Mouse (Mus musculus): ENCODE results near the gene Oaz3. TPM values are rescaled to one million over a fixed set of nuclear protein-coding genes. Genes with fewer than 3 reads are reported as not detected.

Oaz3 gene
- polyA plus RNA-seq, 1 experiment from 2014 or later, result 0.51 TPM

- Histone ChIP-seq H3K27me3 (ENCODE audit: low read depth, poor library complexity, severe bottlenecking) (peaks cover 18% of the 10 kb centered on the region), H3K36me3 (no peaks in the 10 kb centered on the region), H3K4me1 (no peaks in the 10 kb centered on the region), H3K9me3 (replicated peaks) (no peaks in the 10 kb centered on the region), H3K27ac (no peak overlapping the region), H3K4me3 (no peak overlapping the region)
- no peak for DNase-seq (ENCODE audit: low spot score)
- WGBS, result 78% methylated on average over 4 of the region's 4 CpGs
Measured at GRCm38 (mm10) chr3:94393049-94393448, 50.7 kb downstream of the Oaz3 start.

GRCm38 (mm10) chr3:94392128-94392527, 51.6 kb downstream of the Oaz3 start:
- peaks cover 9% of the 10 kb centered on the region for H3K27me3 ChIP-seq (ENCODE audit: low read depth, poor library complexity, severe bottlenecking)

GRCm38 (mm10) chr3:94391001-94391400, 52.7 kb downstream of the Oaz3 start:
- Histone ChIP-seq H3K9me3 (replicated peaks) (no peaks in the 10 kb centered on the region), H3K4me1 (no peaks in the 10 kb centered on the region), H3K27ac (no peak overlapping the region), H3K36me3 (no peaks in the 10 kb centered on the region), H3K27me3 (ENCODE audit: low read depth, poor library complexity, severe bottlenecking) (no peaks in the 10 kb centered on the region), H3K4me3 (no peak overlapping the region)
- 80% methylated on average over 5 of the region's 5 CpGs for WGBS
- no peak for DNase-seq (ENCODE audit: low spot score)

More at GRCm38 (mm10) chr3:94392128-94392527, 51.6 kb downstream of the Oaz3 start:
- H3K9me3 ChIP-seq (replicated peaks), result no peaks in the 10 kb centered on the region
- no peaks in the 10 kb centered on the region for H3K36me3 ChIP-seq
- WGBS, result 80% methylated on average over 2 of the region's 2 CpGs
- no peaks in the 10 kb centered on the region for H3K4me1 ChIP-seq
- no peak for DNase-seq (ENCODE audit: low spot score)
- H3K27ac ChIP-seq, result no peak overlapping the region
- H3K4me3 ChIP-seq, result no peak overlapping the region

GRCm38 (mm10) chr3:94389420-94389819, 54.3 kb downstream of the Oaz3 start:
- no peak for DNase-seq (ENCODE audit: low spot score)
- no peaks in the 10 kb centered on the region for H3K27me3 ChIP-seq (ENCODE audit: low read depth, poor library complexity, severe bottlenecking)
- H3K4me1 ChIP-seq, result no peaks in the 10 kb centered on the region
- H3K27ac ChIP-seq, result no peak overlapping the region
- no peaks in the 10 kb centered on the region for H3K36me3 ChIP-seq
- WGBS, result 95% methylated on average over 16 of the region's 16 CpGs
- no peak overlapping the region for H3K4me3 ChIP-seq
- no peaks in the 10 kb centered on the region for H3K9me3 ChIP-seq (replicated peaks)

GRCm38 (mm10) chr3:94388047-94388446, 55.7 kb downstream of the Oaz3 start:
- WGBS, result 85% methylated on average over 5 of the region's 5 CpGs
- no peaks in the 10 kb centered on the region for H3K9me3 ChIP-seq (replicated peaks)

GRCm38 (mm10) chr3:94387391-94387790, 56.3 kb downstream of the Oaz3 start:
- H3K4me1 ChIP-seq, result no peaks in the 10 kb centered on the region
- H3K27me3 ChIP-seq (ENCODE audit: low read depth, poor library complexity, severe bottlenecking), result no peaks in the 10 kb centered on the region
- no peak overlapping the region for H3K4me3 ChIP-seq
- DNase-seq (ENCODE audit: low spot score), result no peak
- WGBS, result 91% methylated on average over 10 of the region's 10 CpGs
- no peaks in the 10 kb centered on the region for H3K9me3 ChIP-seq (replicated peaks)
- H3K27ac ChIP-seq, result no peak overlapping the region
- no peaks in the 10 kb centered on the region for H3K36me3 ChIP-seq

More at GRCm38 (mm10) chr3:94388047-94388446, 55.7 kb downstream of the Oaz3 start:
- H3K4me1 ChIP-seq, result no peaks in the 10 kb centered on the region
- H3K27me3 ChIP-seq (ENCODE audit: low read depth, poor library complexity, severe bottlenecking), result no peaks in the 10 kb centered on the region
- DNase-seq (ENCODE audit: low spot score), result no peak
- H3K27ac ChIP-seq, result no peak overlapping the region
- H3K4me3 ChIP-seq, result no peak overlapping the region
- H3K36me3 ChIP-seq, result no peaks in the 10 kb centered on the region

- H3K9me3 ChIP-seq (replicated peaks), result no peaks in the 10 kb centered on the region
- no peaks in the 10 kb centered on the region for H3K27me3 ChIP-seq (ENCODE audit: low read depth, poor library complexity, severe bottlenecking)
- H3K36me3 ChIP-seq, result no peaks in the 10 kb centered on the region
- no peak overlapping the region for H3K27ac ChIP-seq
- 73% methylated on average over 4 of the region's 4 CpGs for WGBS
- H3K4me1 ChIP-seq, result no peaks in the 10 kb centered on the region
- DNase-seq (ENCODE audit: low spot score), result no peak
- H3K4me3 ChIP-seq, result no peak overlapping the region
Measured at GRCm38 (mm10) chr3:94386671-94387070, 57.0 kb downstream of the Oaz3 start.

- H3K9me3 ChIP-seq (replicated peaks), result no peaks in the 10 kb centered on the region
- H3K36me3 ChIP-seq, result no peaks in the 10 kb centered on the region
- no peak overlapping the region for H3K4me3 ChIP-seq
- no peak overlapping the region for H3K27ac ChIP-seq
- 0 out of 2 replicates have a peak, but pooled peaks cover 5% of the 10 kb centered on the region for H3K27me3 ChIP-seq (ENCODE audit: low read depth, poor library complexity, severe bottlenecking)
- DNase-seq (ENCODE audit: low spot score), result no peak
- H3K4me1 ChIP-seq, result peaks cover 8% of the 10 kb centered on the region; the same call in 1 of the 2 replicates
- WGBS, result 76% methylated on average over 3 of the region's 3 CpGs
Measured at GRCm38 (mm10) chr3:94383476-94383875, 60.2 kb downstream of the Oaz3 start.

Other genes starting within 250 kb of the Oaz3 start
- gene Gm5286, start 247.2 kb downstream of the Oaz3 start, polyA plus RNA-seq (2016; fragmentation: Nextera tagmentation; extraction: Ambion mirVana), result not detected in 2 replicates
- gene Gm4778, start 179.9 kb downstream of the Oaz3 start, polyA plus RNA-seq (2016; fragmentation: Nextera tagmentation; extraction: Ambion mirVana), result not detected in 2 replicates
- 7.2 and 7.7 TPM in 2 replicates for gene Them4, start 133.8 kb downstream of the Oaz3 start, polyA plus RNA-seq (2016; fragmentation: Nextera tagmentation; extraction: Ambion mirVana)
- gene Them5, start 101.8 kb downstream of the Oaz3 start, polyA plus RNA-seq (2016; fragmentation: Nextera tagmentation; extraction: Ambion mirVana), result not detected in 2 replicates
- 0.15 and 0.54 TPM in 2 replicates for gene C2cd4d, start 81.5 kb downstream of the Oaz3 start, polyA plus RNA-seq (2016; fragmentation: Nextera tagmentation; extraction: Ambion mirVana)
- 0.15 TPM in 1 of 2 replicates, not detected in the other for gene Rorc, start 71.1 kb downstream of the Oaz3 start, polyA plus RNA-seq (2016; fragmentation: Nextera tagmentation; extraction: Ambion mirVana)
- not detected in 2 replicates for gene Lingo4, start 45.4 kb downstream of the Oaz3 start, polyA plus RNA-seq (2016; fragmentation: Nextera tagmentation; extraction: Ambion mirVana)
- 5.1 and 6.6 TPM in 2 replicates for gene Tdrkh, start 30.6 kb downstream of the Oaz3 start, polyA plus RNA-seq (2016; fragmentation: Nextera tagmentation; extraction: Ambion mirVana)
- 71.0 and 77.8 TPM in 2 replicates for gene Mrpl9, start 597 bp downstream of the Oaz3 start, polyA plus RNA-seq (2016; fragmentation: Nextera tagmentation; extraction: Ambion mirVana)
- 1.4 and 1.5 TPM in 2 replicates for gene Celf3, start 34.4 kb upstream of the Oaz3 start, polyA plus RNA-seq (2016; fragmentation: Nextera tagmentation; extraction: Ambion mirVana)
- gene Riiad1, start 36.4 kb upstream of the Oaz3 start, polyA plus RNA-seq (2016; fragmentation: Nextera tagmentation; extraction: Ambion mirVana), result 1.4 and 1.8 TPM in 2 replicates
- gene Snx27, start 138.8 kb upstream of the Oaz3 start, polyA plus RNA-seq (2016; fragmentation: Nextera tagmentation; extraction: Ambion mirVana), result 45.5 and 46.2 TPM in 2 replicates
- gene Gm10972, start 199.2 kb upstream of the Oaz3 start, polyA plus RNA-seq (2016; fragmentation: Nextera tagmentation; extraction: Ambion mirVana), result not detected in 2 replicates
- gene Tuft1, start 215.0 kb upstream of the Oaz3 start, polyA plus RNA-seq (2016; fragmentation: Nextera tagmentation; extraction: Ambion mirVana), result 4.1 and 4.5 TPM in 2 replicates
- gene Selenbp2, start 249.6 kb upstream of the Oaz3 start, polyA plus RNA-seq (2016; fragmentation: Nextera tagmentation; extraction: Ambion mirVana), result 0.60 TPM in 1 of 2 replicates, not detected in the other